Mouse (Mus musculus): Measurements from ENCODE around the gene Gm28998.
"Not testable (repeated sequence)": the region's sequence is repeated elsewhere in the genome, so short reads cannot be mapped to it uniquely, and the experiment has no call there.

The Gm28998 gene

DNA sequence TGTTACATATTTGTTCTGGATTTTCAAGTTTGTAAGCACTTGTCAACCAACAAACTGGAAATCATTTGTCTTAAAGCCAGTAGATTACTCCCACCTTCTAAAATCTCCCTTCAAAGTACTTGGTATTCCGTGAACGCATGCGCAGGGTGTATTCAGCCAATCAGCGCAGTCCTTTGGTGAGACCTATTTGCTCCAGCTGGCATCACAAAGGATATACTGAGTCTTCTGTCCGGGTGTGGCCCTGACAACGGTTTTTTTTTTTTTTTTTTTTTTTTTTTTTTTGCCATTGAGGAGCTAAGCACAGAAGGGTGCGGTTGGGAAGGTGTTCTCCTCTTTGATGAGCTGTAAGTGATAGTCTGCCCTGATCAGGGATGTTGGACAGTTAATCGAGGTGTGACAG is at the start of gene Gm28998:
Gm28998 (plus strand) TSS at position 301 of the 400 bp plus-strand sequence.
- not testable (repeated sequence) for DNase-seq (ENCODE audit: low read depth, low spot score)
